Mouse (Mus musculus) midbrain, embryonic 14.5 days (tissue): Measurements from ENCODE around the gene Ropn1. TPM values are rescaled to one million over a fixed set of nuclear protein-coding genes. Genes with fewer than 3 reads are reported as not detected.
"Not testable (repeated sequence)": the region's sequence is repeated elsewhere in the genome, so short reads cannot be mapped to it uniquely, and the experiment has no call there.

Experiments
- ATAC-seq: fragments of 200-750 bp; cut with Nextera tagmentation; 2 replicates; pipeline ENCODE4 v1.8.0; 2017; ENCODE audit warnings: moderate number of reproducible peaks, moderate library complexity; ENCODE audit not compliant: low FRiP score, low TSS enrichment
- DNase-seq: peaks from one replicate; pipeline ENCODE4 v3.0.0-alpha.2; 2015
- H3K27ac ChIP-seq: fragments of 300-500 bp; sonication (generic); replicated peaks from 2 replicates; pipeline ENCODE4 v1.5.1; 2014; ENCODE audit warnings: mild to moderate bottlenecking, low read depth, low read length, moderate library complexity
- H3K27me3 ChIP-seq: fragments of 300-500 bp; sonication (generic); 2 replicates; pipeline ENCODE4 v1.6.1; 2014; ENCODE audit warnings: low read length, control low read depth, mixed read lengths; ENCODE audit not compliant: control insufficient read depth, insufficient read depth
- H3K36me3 ChIP-seq: fragments of 300-500 bp; sonication (generic); 2 replicates; pipeline ENCODE4 v1.6.1; 2014; ENCODE audit warnings: low read length, control low read depth; ENCODE audit not compliant: control insufficient read depth, insufficient read depth
- H3K4me1 ChIP-seq: fragments of 300-500 bp; sonication (generic); 2 replicates; pipeline ENCODE4 v1.6.1; 2014; ENCODE audit warnings: mild to moderate bottlenecking, antibody characterized with exemption, low read length, control low read depth; ENCODE audit not compliant: control insufficient read depth, insufficient read depth
- H3K4me2 ChIP-seq: fragments of 300-500 bp; sonication (generic); 2 replicates; pipeline ENCODE4 v1.6.1; 2014; ENCODE audit warnings: mild to moderate bottlenecking, low read length, moderate library complexity
- H3K4me3 ChIP-seq: fragments of 300-500 bp; sonication (generic); replicated peaks from 2 replicates; pipeline ENCODE4 v1.5.1; 2014; ENCODE audit warnings: low read depth, low read length
- H3K9ac ChIP-seq: fragments of 300-500 bp; sonication (generic); replicated peaks from 2 replicates; pipeline ENCODE4 v1.6.1; 2014; ENCODE audit warnings: mild to moderate bottlenecking, low read length, moderate library complexity
- H3K9me3 ChIP-seq: fragments of 300-500 bp; sonication (generic); 2 replicates; pipeline ENCODE4 v1.6.1; 2016; ENCODE audit warnings: low read length, control low read depth, mixed read lengths; ENCODE audit not compliant: control insufficient read depth
- WGBS: fragments of 180-500 bp; shearing (Covaris S2); extraction: QIAGEN DNeasy Blood & Tissue Kit; methylation state at CpG from one replicate; pipeline ENCODE4 v1.1.7; 2014; 5-methylcytosine and 5-hydroxymethylcytosine counted together
- polyA plus RNA-seq: library from polyadenylated mRNA; unstranded; fragments of >200 nt; fragmentation: Nextera tagmentation; extraction: Ambion mirVana; gene quantifications from 2 replicates; pipeline ENCODE4 v1.2.1, GENCODE M21; 2014

The Ropn1 gene
- polyA plus RNA-seq, 1 experiment from 2014 or later, result not detected

DNA sequence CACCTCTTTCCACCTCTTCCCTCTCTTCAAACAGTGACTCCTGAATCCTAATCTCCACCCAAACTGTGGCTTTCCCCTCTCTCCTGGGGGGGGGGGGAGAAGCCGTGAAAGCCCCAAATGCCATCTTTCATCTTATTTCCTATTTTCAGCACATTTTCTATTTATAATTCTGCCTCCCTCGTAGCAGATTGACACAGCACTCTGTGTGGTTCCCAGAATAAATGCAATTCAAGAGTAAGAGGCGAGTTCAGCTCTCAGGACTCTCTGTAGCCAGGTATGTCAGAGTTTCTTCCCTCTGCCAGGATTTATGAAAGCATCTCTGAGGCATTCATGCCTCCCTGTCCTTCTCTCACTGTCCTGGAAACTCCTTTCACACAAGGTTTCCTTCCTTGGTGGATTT lies 14.2 kb upstream of the Ropn1 start:
- no peak overlapping the region for H3K4me2 ChIP-seq
- 70% methylated on average over 3 of the region's 3 CpGs for WGBS
- no peaks in the 10 kb centered on the region for H3K4me1 ChIP-seq
- H3K9ac ChIP-seq, result no peak overlapping the region
- H3K27ac ChIP-seq, result no peak overlapping the region
- no peaks in the 10 kb centered on the region for H3K9me3 ChIP-seq
- no peaks in the 10 kb centered on the region for H3K36me3 ChIP-seq
- ATAC-seq (no peak), DNase-seq (no peak)
- no peaks in the 10 kb centered on the region for H3K27me3 ChIP-seq
- H3K4me3 ChIP-seq, result no peak overlapping the region

DNA sequence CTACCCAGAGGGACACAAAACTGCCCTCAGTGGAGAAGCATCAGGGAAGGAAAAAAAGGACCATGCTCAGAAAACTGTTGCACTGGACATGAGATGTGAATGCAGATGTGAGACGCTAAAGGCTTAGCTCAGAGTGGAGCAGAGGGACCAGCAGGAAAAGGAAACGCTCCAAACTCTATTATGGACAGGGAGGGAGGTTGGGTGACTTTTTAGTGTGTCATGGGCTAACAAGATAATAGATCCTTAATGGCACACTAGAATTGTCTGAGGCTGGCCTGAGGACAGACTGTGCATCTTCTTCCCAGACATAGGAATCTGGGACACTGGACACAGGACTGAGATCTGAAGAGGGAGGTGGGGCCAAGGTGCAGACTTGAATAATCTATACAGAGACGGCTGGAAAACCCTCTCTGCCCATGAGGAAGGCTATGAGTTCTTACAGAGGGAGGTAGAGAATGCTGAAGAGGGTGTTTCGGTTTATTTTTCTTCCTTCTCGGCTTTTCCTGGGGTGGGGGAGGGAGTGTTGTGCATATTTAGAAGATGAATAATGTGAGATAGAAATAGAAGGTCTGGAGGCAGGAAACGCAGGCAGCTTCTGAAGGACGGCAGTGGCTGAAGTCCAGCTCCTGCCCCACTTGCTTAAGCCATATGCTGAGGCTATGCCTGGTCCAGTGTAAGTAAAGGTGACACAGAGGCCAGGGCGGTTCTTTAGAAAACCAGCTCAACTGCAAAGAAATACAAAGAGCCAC lies 6.0 kb upstream of the Ropn1 start:
- Histone ChIP-seq H3K27me3 (no peaks in the 10 kb centered on the region), H3K9me3 (no peaks in the 10 kb centered on the region), H3K4me3 (no peak overlapping the region), H3K27ac (no peak overlapping the region), H3K4me2 (no peak overlapping the region), H3K4me1 (no peaks in the 10 kb centered on the region), H3K9ac (no peak overlapping the region), H3K36me3 (no peaks in the 10 kb centered on the region)
- WGBS, result 82% methylated on average over 8 of the region's 8 CpGs
- DNase-seq (no peak), ATAC-seq (no peak)

DNA sequence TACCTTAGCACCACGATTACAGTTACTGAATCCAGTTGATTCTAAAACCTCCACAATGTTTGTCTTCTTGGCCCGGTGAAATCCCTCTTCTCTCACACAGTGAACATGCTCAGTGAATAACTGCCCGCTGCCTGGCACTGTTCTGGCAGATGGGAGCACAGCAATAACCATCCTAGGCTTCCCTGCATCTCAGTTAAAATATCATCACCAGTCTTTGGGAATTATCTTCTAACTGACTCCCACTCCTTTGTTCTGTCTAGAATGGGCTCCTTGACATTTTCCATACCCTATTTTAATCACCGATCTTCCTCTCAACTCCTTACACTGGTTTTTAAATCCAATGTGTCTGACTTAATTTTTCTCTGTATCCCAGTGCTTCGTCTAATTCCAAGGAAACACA lies 3.3 kb downstream of the Ropn1 start:
- ATAC-seq, result no peak
- H3K9ac ChIP-seq, result no peak overlapping the region
- H3K4me3 ChIP-seq, result no peak overlapping the region
- 91% methylated on average over 5 of the region's 5 CpGs for WGBS
- no peak for DNase-seq
- H3K36me3 ChIP-seq, result no peaks in the 10 kb centered on the region
- H3K9me3 ChIP-seq, result no peaks in the 10 kb centered on the region
- no peaks in the 10 kb centered on the region for H3K27me3 ChIP-seq
- H3K27ac ChIP-seq, result no peak overlapping the region
- H3K4me2 ChIP-seq, result no peak overlapping the region
- H3K4me1 ChIP-seq, result peaks cover 2% of the 10 kb centered on the region

DNA sequence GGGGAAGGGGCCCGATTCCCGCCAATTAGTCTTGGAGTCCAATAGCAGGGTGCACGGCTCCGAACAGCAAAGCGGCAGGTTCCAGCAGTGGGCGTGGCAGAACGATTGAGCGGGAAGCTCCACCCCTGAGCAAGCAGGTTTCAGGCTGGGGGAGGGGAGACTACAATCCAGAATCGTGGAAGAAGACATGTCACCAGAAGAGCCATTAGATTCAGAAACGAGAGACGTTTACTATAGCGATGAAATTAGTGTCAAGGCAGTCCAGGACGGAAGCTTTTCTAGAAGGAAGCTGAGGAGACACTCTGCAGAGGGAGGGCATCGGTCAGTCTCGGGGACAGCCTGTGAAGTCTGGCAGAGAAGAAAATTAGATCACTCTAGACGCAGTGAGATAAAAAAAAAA lies 7.8 kb downstream of the Ropn1 start:
- not testable (repeated sequence) for H3K36me3 ChIP-seq, ATAC-seq, H3K9me3 ChIP-seq, H3K4me1 ChIP-seq, H3K27ac ChIP-seq, H3K27me3 ChIP-seq
- 2% methylated on average over 16 of the region's 16 CpGs for WGBS
- peak overlapping the region; percentile 6; the same call in 1 of the 2 replicates for H3K9ac ChIP-seq
- DNase-seq, result peak; percentile 39
- H3K4me3 ChIP-seq, result peak overlapping the region; percentile 29
- peak overlapping the region; percentile 55 for H3K4me2 ChIP-seq

DNA sequence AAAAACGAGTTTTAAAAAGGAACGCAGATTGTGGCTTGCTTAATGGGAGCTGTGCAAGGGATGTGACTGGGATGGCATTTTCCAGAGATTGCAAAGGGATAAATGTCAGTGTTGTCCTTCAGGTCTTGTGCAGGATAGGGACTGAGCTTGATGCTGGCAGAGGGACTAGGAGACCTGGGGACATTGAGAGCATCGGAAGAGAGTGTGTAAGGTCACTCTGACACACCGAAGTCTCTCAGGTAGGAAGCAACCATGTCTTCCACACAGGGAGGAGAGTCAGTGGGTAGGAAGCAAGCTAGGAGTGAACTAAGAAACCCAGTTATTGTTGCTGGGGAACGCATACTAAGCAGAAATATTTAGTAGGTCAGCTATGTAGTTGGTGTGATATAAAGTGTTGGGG lies 8.3 kb downstream of the Ropn1 start:
- Histone ChIP-seq H3K36me3 (no peaks in the 10 kb centered on the region), H3K9me3 (no peaks in the 10 kb centered on the region), H3K27ac (no peak overlapping the region), H3K4me3 (peak overlapping the region; percentile 29), H3K4me1 (peaks cover 7% of the 10 kb centered on the region), H3K4me2 (peak overlapping the region; percentile 55), H3K9ac (peak overlapping the region; percentile 6; the same call in 1 of the 2 replicates), H3K27me3 (no peaks in the 10 kb centered on the region)
- DNase-seq (peak; percentile 7), ATAC-seq (no peak)
- 21% methylated on average over 5 of the region's 5 CpGs for WGBS

DNA sequence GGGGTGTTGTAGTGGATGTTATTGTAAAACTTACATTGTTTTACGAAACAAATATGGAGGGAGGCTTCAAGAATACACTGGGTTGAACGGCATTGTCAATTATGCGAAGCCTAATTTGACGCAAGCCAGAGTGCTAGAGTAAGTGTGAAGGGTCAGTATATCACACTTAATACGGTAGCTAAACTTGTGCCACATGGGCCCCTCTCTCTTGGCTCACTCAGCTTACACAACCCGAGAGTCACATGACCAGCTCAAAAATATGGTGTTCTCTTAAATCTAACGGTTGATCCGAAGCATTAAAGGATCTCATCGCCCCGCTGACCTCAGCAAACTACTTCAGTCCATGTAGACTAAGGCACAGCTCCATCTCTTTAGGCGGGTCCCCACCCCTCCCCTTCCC lies 8.7 kb downstream of the Ropn1 start:
- no peaks in the 10 kb centered on the region for H3K27me3 ChIP-seq
- WGBS, result 41% methylated on average over 11 of the region's 11 CpGs
- H3K36me3 ChIP-seq, result no peaks in the 10 kb centered on the region
- peaks cover 7% of the 10 kb centered on the region for H3K4me1 ChIP-seq
- ATAC-seq, result no peak
- peak overlapping the region; percentile 29 for H3K4me3 ChIP-seq
- no peak overlapping the region for H3K27ac ChIP-seq
- H3K4me2 ChIP-seq, result peak overlapping the region; percentile 55
- no peaks in the 10 kb centered on the region for H3K9me3 ChIP-seq
- no peak overlapping the region for H3K9ac ChIP-seq
- peak; percentile 29 for DNase-seq

DNA sequence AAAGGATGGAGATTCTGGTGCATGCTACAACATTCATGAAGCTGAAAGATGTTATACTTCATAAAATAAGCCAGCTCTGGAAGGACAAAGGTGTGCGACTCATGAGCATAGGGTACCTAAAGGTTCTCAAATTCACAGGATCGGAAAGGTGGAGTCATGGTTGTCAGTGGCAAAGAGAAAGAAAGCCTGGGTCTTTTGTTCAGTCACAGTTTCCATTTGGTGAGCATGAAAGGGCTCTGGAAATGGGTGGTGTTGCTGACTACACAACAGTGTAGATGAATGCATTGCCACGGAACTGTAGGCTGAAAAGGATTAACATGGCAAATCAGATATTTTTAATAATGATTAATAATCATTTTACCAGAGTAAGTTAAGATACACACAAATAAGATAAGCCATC lies 14.8 kb downstream of the Ropn1 start:
- 0 out of 2 replicates have a peak, but pooled peaks cover 3% of the 10 kb centered on the region for H3K4me1 ChIP-seq
- no peak overlapping the region for H3K27ac ChIP-seq
- no peaks in the 10 kb centered on the region for H3K9me3 ChIP-seq
- no peak overlapping the region for H3K4me2 ChIP-seq
- no peaks in the 10 kb centered on the region for H3K36me3 ChIP-seq
- WGBS, result 66% methylated on average over 3 of the region's 3 CpGs
- ATAC-seq, result no peak
- H3K27me3 ChIP-seq, result 0 out of 2 replicates have a peak, but pooled peaks cover 9% of the 10 kb centered on the region
- H3K4me3 ChIP-seq, result no peak overlapping the region
- H3K9ac ChIP-seq, result no peak overlapping the region
- no peak for DNase-seq

DNA sequence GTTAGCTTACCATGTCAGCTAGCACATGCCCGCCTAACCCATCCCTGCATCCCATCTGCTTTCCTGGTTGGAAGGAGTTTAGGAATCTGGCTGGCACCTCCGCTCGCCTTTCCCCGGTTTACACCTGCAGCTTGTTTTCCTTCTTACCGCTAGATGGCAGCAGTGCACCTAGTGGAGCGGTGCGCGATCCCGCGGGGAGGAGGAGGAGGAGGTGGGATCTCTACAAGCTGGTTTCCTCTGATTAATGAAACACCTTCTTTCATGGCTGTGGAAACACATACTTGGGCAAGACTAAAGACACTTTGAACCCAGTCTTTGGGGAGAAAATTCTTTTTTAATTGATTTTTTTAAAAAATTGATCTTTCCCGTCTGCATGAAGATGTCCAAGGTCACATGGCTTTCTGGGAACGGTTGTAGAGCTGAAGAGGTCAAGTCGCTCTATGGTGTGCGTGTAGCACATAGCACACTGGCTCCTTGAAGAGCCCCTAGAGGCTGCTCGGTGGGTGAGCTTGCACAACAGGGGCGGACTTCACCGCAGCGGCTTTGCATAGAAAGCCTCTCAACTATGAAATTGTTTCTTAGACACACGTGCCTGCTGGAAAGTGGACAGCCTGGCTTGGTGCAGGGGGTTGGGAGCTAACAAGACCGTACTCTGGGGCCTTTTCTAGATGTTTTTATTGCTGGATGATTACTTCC lies 17.5 kb downstream of the Ropn1 start:
- 0 out of 2 replicates have a peak, but pooled peaks cover 3% of the 10 kb centered on the region for H3K4me1 ChIP-seq
- no peaks in the 10 kb centered on the region for H3K9me3 ChIP-seq
- H3K36me3 ChIP-seq, result no peaks in the 10 kb centered on the region
- H3K4me3 ChIP-seq, result 0 out of 2 replicates have a peak overlapping the region, but pooled peaks have one; percentile 2
- no peak overlapping the region for H3K27ac ChIP-seq
- peak; percentile 89 for DNase-seq
- 0 out of 2 replicates have a peak, but pooled peaks cover 9% of the 10 kb centered on the region for H3K27me3 ChIP-seq
- no peak overlapping the region for H3K9ac ChIP-seq
- WGBS, result 3% methylated on average over 20 of the region's 20 CpGs
- ATAC-seq, result peak; percentile 46; the same call in 1 of the 2 replicates
- H3K4me2 ChIP-seq, result peak overlapping the region; percentile 37
